Mouse (Mus musculus) hindbrain, embryonic 16.5 days (tissue): ENCODE measurements at regions not wholly inside any gene's neighbourhood (a gene's known extent, or its start where the extent isn't known, plus 50 kb on each side); places are given as distances from the start of the nearest gene placed in this dataset.

Source experiments
- ATAC-seq: fragments of 200-750 bp; cut with Nextera tagmentation; 2 replicates; pipeline ENCODE4 v1.8.0; 2017; ENCODE audit warnings: moderate TSS enrichment, moderate library complexity
- H3K27ac ChIP-seq: fragments of 300-500 bp; sonication (generic); 2 replicates; pipeline ENCODE4 v1.5.1; 2014; ENCODE audit warnings: low read depth, mild to moderate bottlenecking, control low read depth, low read length, moderate library complexity
- H3K27me3 ChIP-seq: fragments of 300-500 bp; sonication (generic); replicated peaks from 2 replicates; pipeline ENCODE4 v1.6.1; 2014; ENCODE audit warnings: low read length; ENCODE audit not compliant: control insufficient read depth, insufficient read depth
- H3K36me3 ChIP-seq: fragments of 300-500 bp; sonication (generic); 2 replicates; pipeline ENCODE4 v1.6.1; 2014; ENCODE audit warnings: mild to moderate bottlenecking, low read length, moderate library complexity, mixed read lengths; ENCODE audit not compliant: control insufficient read depth, insufficient read depth
- H3K4me1 ChIP-seq: fragments of 300-500 bp; sonication (generic); 2 replicates; pipeline ENCODE4 v1.6.1; 2014; ENCODE audit warnings: low read depth, low read length; ENCODE audit not compliant: control insufficient read depth, insufficient read depth
- H3K4me2 ChIP-seq: fragments of 300-500 bp; sonication (generic); 2 replicates; pipeline ENCODE4 v1.6.1; 2014; ENCODE audit warnings: mild to moderate bottlenecking, low read length, control low read depth, moderate library complexity
- H3K4me3 ChIP-seq: fragments of 300-500 bp; sonication (generic); 2 replicates; pipeline ENCODE4 v1.5.1; 2014; ENCODE audit warnings: mild to moderate bottlenecking, low read length, control low read depth, moderate library complexity
- H3K9ac ChIP-seq: fragments of 300-500 bp; sonication (generic); 2 replicates; pipeline ENCODE4 v1.6.1; 2014; ENCODE audit warnings: low read depth, mild to moderate bottlenecking, control low read depth, low read length, moderate library complexity
- H3K9me3 ChIP-seq: fragments of 300-500 bp; sonication (generic); 2 replicates; pipeline ENCODE4 v1.6.1; 2014; ENCODE audit warnings: mild to moderate bottlenecking, low read length, moderate library complexity; ENCODE audit not compliant: control insufficient read depth
- WGBS: fragments of 180-500 bp; shearing (Covaris S2); extraction: QIAGEN DNeasy Blood & Tissue Kit; methylation state at CpG from one replicate; pipeline ENCODE4 v1.1.7; 2014; 5-methylcytosine and 5-hydroxymethylcytosine counted together

GRCm38 (mm10) chr1:133522825-133523224 is 87.3 kb downstream of the Snrpe start:
- no peak for ATAC-seq
- H3K9me3 ChIP-seq, result no peaks in the 10 kb centered on the region
- no peak overlapping the region for H3K4me2 ChIP-seq
- no peaks in the 10 kb centered on the region for H3K27me3 ChIP-seq
- no peaks in the 10 kb centered on the region for H3K36me3 ChIP-seq
- H3K4me3 ChIP-seq, result no peak overlapping the region
- 95% methylated on average over 1 of the region's 1 CpGs for WGBS
- H3K4me1 ChIP-seq, result no peaks in the 10 kb centered on the region
- H3K9ac ChIP-seq, result no peak overlapping the region
- no peak overlapping the region for H3K27ac ChIP-seq

GRCm38 (mm10) chr1:133520652-133521051 is 89.4 kb downstream of the Snrpe start:
- Histone ChIP-seq H3K4me1 (no peaks in the 10 kb centered on the region), H3K4me3 (no peak overlapping the region), H3K27me3 (no peaks in the 10 kb centered on the region), H3K4me2 (no peak overlapping the region), H3K36me3 (no peaks in the 10 kb centered on the region), H3K9ac (no peak overlapping the region), H3K27ac (no peak overlapping the region), H3K9me3 (no peaks in the 10 kb centered on the region)
- WGBS, result 83% methylated on average over 8 of the region's 8 CpGs
- ATAC-seq, result no peak

GRCm38 (mm10) chr1:133517020-133517419 is 92.8 kb upstream of the Sox13 start:
- no peak for ATAC-seq
- H3K4me1 ChIP-seq, result no peaks in the 10 kb centered on the region

GRCm38 (mm10) chr1:133504116-133504515 is 79.9 kb upstream of the Sox13 start:
- Histone ChIP-seq H3K27me3 (no peaks in the 10 kb centered on the region), H3K4me3 (no peak overlapping the region), H3K9ac (no peak overlapping the region), H3K36me3 (no peaks in the 10 kb centered on the region), H3K4me1 (no peaks in the 10 kb centered on the region), H3K27ac (no peak overlapping the region), H3K9me3 (no peaks in the 10 kb centered on the region), H3K4me2 (no peak overlapping the region)
- WGBS, result 84% methylated on average over 3 of the region's 3 CpGs
- no peak for ATAC-seq

More at GRCm38 (mm10) chr1:133517020-133517419, 92.8 kb upstream of the Sox13 start:
- no peak overlapping the region for H3K9ac ChIP-seq
- no peaks in the 10 kb centered on the region for H3K9me3 ChIP-seq
- 96% methylated on average over 5 of the region's 5 CpGs for WGBS
- H3K27me3 ChIP-seq, result no peaks in the 10 kb centered on the region
- no peak overlapping the region for H3K4me3 ChIP-seq
- H3K4me2 ChIP-seq, result no peak overlapping the region
- H3K27ac ChIP-seq, result no peak overlapping the region
- no peaks in the 10 kb centered on the region for H3K36me3 ChIP-seq

GRCm38 (mm10) chr1:133503336-133503735 is 79.2 kb upstream of the Sox13 start:
- no peaks in the 10 kb centered on the region for H3K4me1 ChIP-seq
- 91% methylated on average over 2 of the region's 2 CpGs for whole genome bisulfite sequencing

GRCm38 (mm10) chr1:133501016-133501415 is 76.8 kb upstream of the Sox13 start:
- Histone ChIP-seq H3K27ac (no peak overlapping the region), H3K36me3 (no peaks in the 10 kb centered on the region), H3K4me1 (no peaks in the 10 kb centered on the region), H3K27me3 (no peaks in the 10 kb centered on the region), H3K4me2 (no peak overlapping the region), H3K9me3 (no peaks in the 10 kb centered on the region), H3K9ac (no peak overlapping the region), H3K4me3 (no peak overlapping the region)
- no peak for ATAC-seq
- WGBS, result 46% methylated on average over 13 of the region's 13 CpGs

More at GRCm38 (mm10) chr1:133503336-133503735, 79.2 kb upstream of the Sox13 start:
- no peak overlapping the region for H3K27ac ChIP-seq
- ATAC-seq, result no peak
- no peak overlapping the region for H3K4me2 ChIP-seq
- no peak overlapping the region for H3K9ac ChIP-seq
- no peaks in the 10 kb centered on the region for H3K27me3 ChIP-seq
- H3K4me3 ChIP-seq, result no peak overlapping the region
- no peaks in the 10 kb centered on the region for H3K9me3 ChIP-seq
- no peaks in the 10 kb centered on the region for H3K36me3 ChIP-seq

- 1% methylated on average over 29 of the region's 29 CpGs for WGBS
- no peaks in the 10 kb centered on the region for H3K9me3 ChIP-seq
Measured at GRCm38 (mm10) chr1:133492986-133493741, 69.0 kb upstream of the Sox13 start.

GRCm38 (mm10) chr1:133492291-133492985 is 68.3 kb upstream of the Sox13 start:
- no peaks in the 10 kb centered on the region for H3K36me3 ChIP-seq
- under 1% methylated on average over 11 of the region's 11 CpGs for WGBS
- no peaks in the 10 kb centered on the region for H3K27me3 ChIP-seq
- H3K9ac ChIP-seq, result peak overlapping the region; percentile 66
- H3K4me2 ChIP-seq, result peak overlapping the region; percentile 78
- peak; percentile 84 for ATAC-seq
- H3K9me3 ChIP-seq, result no peaks in the 10 kb centered on the region
- H3K4me1 ChIP-seq, result peaks cover 20% of the 10 kb centered on the region
- H3K4me3 ChIP-seq, result peak overlapping the region; percentile 37
- H3K27ac ChIP-seq, result peak overlapping the region; percentile 87

More at GRCm38 (mm10) chr1:133492986-133493741, 69.0 kb upstream of the Sox13 start:
- H3K4me3 ChIP-seq, result peak overlapping the region; percentile 37
- peak overlapping the region; percentile 78 for H3K4me2 ChIP-seq
- no peaks in the 10 kb centered on the region for H3K27me3 ChIP-seq
- H3K4me1 ChIP-seq, result peaks cover 20% of the 10 kb centered on the region
- ATAC-seq, result peak; percentile 60
- H3K36me3 ChIP-seq, result no peaks in the 10 kb centered on the region
- H3K9ac ChIP-seq, result peak overlapping the region; percentile 66
- H3K27ac ChIP-seq, result peak overlapping the region; percentile 87

GRCm38 (mm10) chr1:133491857-133492290 is 67.7 kb upstream of the Sox13 start:
- H3K4me3 ChIP-seq, result no peak overlapping the region
- no peaks in the 10 kb centered on the region for H3K9me3 ChIP-seq
- H3K4me1 ChIP-seq, result peaks cover 20% of the 10 kb centered on the region
- H3K9ac ChIP-seq, result peak overlapping the region; percentile 66
- H3K36me3 ChIP-seq, result no peaks in the 10 kb centered on the region
- H3K27me3 ChIP-seq, result no peaks in the 10 kb centered on the region
- peak overlapping the region; percentile 87 for H3K27ac ChIP-seq
- ATAC-seq, result no peak; the same call in 1 of the 2 replicates
- H3K4me2 ChIP-seq, result peak overlapping the region; percentile 78
- 18% methylated on average over 4 of the region's 4 CpGs for WGBS
